Mouse (Mus musculus): ENCODE measurements around the gene Sorbs1. TPM values are rescaled to one million over a fixed set of nuclear protein-coding genes. Genes with fewer than 3 reads are reported as not detected.
A peak's percentile ranks its signal among the peaks of the same experiment; 100 is the strongest.

Sorbs1 gene
- polyA plus RNA-seq, 1 experiment from 2014 or later = 90.6 TPM

DNA sequence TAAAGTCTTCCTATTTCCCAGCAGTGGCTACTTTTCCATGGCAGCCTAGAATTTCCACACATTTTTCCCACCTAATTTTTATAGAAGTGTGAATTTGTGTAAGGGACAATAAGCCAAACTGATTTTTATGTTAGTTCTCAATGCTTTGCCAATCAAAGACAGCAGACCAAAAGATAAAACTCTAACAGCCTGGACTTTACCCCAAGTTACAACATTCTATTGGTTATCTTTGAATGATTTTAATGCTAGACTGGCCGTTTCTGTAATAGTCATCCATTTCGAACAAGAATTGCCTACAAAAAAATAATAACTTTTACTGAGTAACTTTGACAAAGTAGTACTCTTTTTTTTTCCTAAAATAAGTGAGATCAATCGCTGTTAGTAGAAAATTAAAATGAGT is 164.3 kb downstream of the Sorbs1 start:
- no peak overlapping the region for H3K4me2 ChIP-seq
- H3K4me3 ChIP-seq (ENCODE audit: low read depth, low read length) = no peak overlapping the region
- H3K4me1 ChIP-seq (ENCODE audit: control insufficient read depth, insufficient read depth, low read length) = no peaks in the 10 kb centered on the region
- peaks cover 5% of the 10 kb centered on the region; the same call in 1 of the 2 replicates for H3K36me3 ChIP-seq (ENCODE audit: control insufficient read depth, insufficient read depth, low read length)
- H3K9ac ChIP-seq (ENCODE audit: low read depth, low read length) = no peak overlapping the region
- no peak for ATAC-seq (replicated peaks; ENCODE audit: insufficient number of reproducible peaks, low FRiP score, low TSS enrichment)
- H3K27me3 ChIP-seq (ENCODE audit: control insufficient read depth, insufficient read depth, low read length) = no peaks in the 10 kb centered on the region
- H3K27ac ChIP-seq (ENCODE audit: low read depth, low read length) = no peak overlapping the region
- no peaks in the 10 kb centered on the region for H3K9me3 ChIP-seq (replicated peaks; ENCODE audit: control insufficient read depth, low read length)
- 76% methylated on average over 3 of the region's 3 CpGs for WGBS (ENCODE audit: insufficient replicate concordance)

GRCm38 (mm10) chr19:40348652-40349051 is 164.9 kb downstream of the Sorbs1 start:
- H3K9me3 ChIP-seq (replicated peaks; ENCODE audit: control insufficient read depth, low read length) = no peaks in the 10 kb centered on the region
- H3K4me2 ChIP-seq = no peak overlapping the region
- WGBS (ENCODE audit: insufficient replicate concordance) = 74% methylated on average over 2 of the region's 2 CpGs
- peaks cover 5% of the 10 kb centered on the region; the same call in 1 of the 2 replicates for H3K36me3 ChIP-seq (ENCODE audit: control insufficient read depth, insufficient read depth, low read length)
- ATAC-seq (replicated peaks; ENCODE audit: insufficient number of reproducible peaks, low FRiP score, low TSS enrichment) = no peak
- H3K27me3 ChIP-seq (ENCODE audit: control insufficient read depth, insufficient read depth, low read length) = no peaks in the 10 kb centered on the region
- H3K27ac ChIP-seq (ENCODE audit: low read depth, low read length) = no peak overlapping the region
- no peak overlapping the region for H3K4me3 ChIP-seq (ENCODE audit: low read depth, low read length)
- no peak overlapping the region for H3K9ac ChIP-seq (ENCODE audit: low read depth, low read length)
- no peaks in the 10 kb centered on the region for H3K4me1 ChIP-seq (ENCODE audit: control insufficient read depth, insufficient read depth, low read length)

GRCm38 (mm10) chr19:40348175-40348574 is 165.4 kb downstream of the Sorbs1 start:
- 78% methylated on average over 7 of the region's 7 CpGs for WGBS (ENCODE audit: insufficient replicate concordance)
- ATAC-seq (replicated peaks; ENCODE audit: insufficient number of reproducible peaks, low FRiP score, low TSS enrichment) = no peak
- no peaks in the 10 kb centered on the region for H3K9me3 ChIP-seq (replicated peaks; ENCODE audit: control insufficient read depth, low read length)
- H3K4me2 ChIP-seq = no peak overlapping the region
- H3K27ac ChIP-seq (ENCODE audit: low read depth, low read length) = no peak overlapping the region
- H3K4me1 ChIP-seq (ENCODE audit: control insufficient read depth, insufficient read depth, low read length) = no peaks in the 10 kb centered on the region
- H3K4me3 ChIP-seq (ENCODE audit: low read depth, low read length) = no peak overlapping the region
- no peak overlapping the region for H3K9ac ChIP-seq (ENCODE audit: low read depth, low read length)
- H3K27me3 ChIP-seq (ENCODE audit: control insufficient read depth, insufficient read depth, low read length) = no peaks in the 10 kb centered on the region
- peaks cover 5% of the 10 kb centered on the region; the same call in 1 of the 2 replicates for H3K36me3 ChIP-seq (ENCODE audit: control insufficient read depth, insufficient read depth, low read length)

GRCm38 (mm10) chr19:40346908-40347307 is 166.7 kb downstream of the Sorbs1 start:
- no peak overlapping the region for H3K27ac ChIP-seq (ENCODE audit: low read depth, low read length)
- H3K4me1 ChIP-seq (ENCODE audit: control insufficient read depth, insufficient read depth, low read length) = no peaks in the 10 kb centered on the region
- no peak overlapping the region for H3K4me3 ChIP-seq (ENCODE audit: low read depth, low read length)
- H3K36me3 ChIP-seq (ENCODE audit: control insufficient read depth, insufficient read depth, low read length) = peaks cover 5% of the 10 kb centered on the region; the same call in 1 of the 2 replicates
- H3K4me2 ChIP-seq = no peak overlapping the region
- no peak for ATAC-seq (replicated peaks; ENCODE audit: insufficient number of reproducible peaks, low FRiP score, low TSS enrichment)
- no peak overlapping the region for H3K9ac ChIP-seq (ENCODE audit: low read depth, low read length)
- WGBS (ENCODE audit: insufficient replicate concordance) = 66% methylated on average over 3 of the region's 3 CpGs
- H3K27me3 ChIP-seq (ENCODE audit: control insufficient read depth, insufficient read depth, low read length) = no peaks in the 10 kb centered on the region
- no peaks in the 10 kb centered on the region for H3K9me3 ChIP-seq (replicated peaks; ENCODE audit: control insufficient read depth, low read length)

DNA sequence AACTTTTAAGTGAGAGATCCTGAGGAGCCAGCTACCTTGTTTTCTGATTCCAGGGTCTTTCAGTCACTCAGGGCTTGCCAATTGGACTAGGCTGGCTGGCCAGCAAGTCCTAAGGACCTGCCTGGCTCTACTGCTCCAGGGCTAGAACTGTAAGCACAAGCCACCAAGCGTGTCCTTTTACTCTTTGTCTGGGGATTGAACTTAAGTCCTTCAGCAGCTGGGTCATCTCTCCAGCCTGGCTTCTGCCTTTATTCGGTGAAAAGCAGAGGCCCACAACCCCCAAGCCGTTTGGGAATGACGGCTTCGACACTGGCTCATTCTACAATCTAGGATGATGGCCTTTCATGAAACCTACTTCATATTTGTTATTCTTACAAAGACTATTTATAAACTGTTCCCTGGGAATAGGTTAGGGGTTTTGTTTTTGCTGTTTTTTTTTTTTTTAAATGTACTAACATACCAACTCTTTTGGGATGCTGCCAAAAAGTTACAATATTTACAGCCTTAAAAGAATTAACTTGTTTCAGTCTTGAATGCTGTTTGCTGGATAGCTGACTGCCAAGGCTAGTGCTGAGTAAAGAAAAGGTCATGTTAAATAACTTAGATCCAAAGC is 167.2 kb downstream of the Sorbs1 start:
- no peak overlapping the region for H3K9ac ChIP-seq (ENCODE audit: low read depth, low read length)
- WGBS (ENCODE audit: insufficient replicate concordance) = 81% methylated on average over 5 of the region's 5 CpGs
- no peaks in the 10 kb centered on the region for H3K27me3 ChIP-seq (ENCODE audit: control insufficient read depth, insufficient read depth, low read length)
- peaks cover 5% of the 10 kb centered on the region; the same call in 1 of the 2 replicates for H3K36me3 ChIP-seq (ENCODE audit: control insufficient read depth, insufficient read depth, low read length)
- H3K9me3 ChIP-seq (replicated peaks; ENCODE audit: control insufficient read depth, low read length) = no peaks in the 10 kb centered on the region
- no peak overlapping the region for H3K27ac ChIP-seq (ENCODE audit: low read depth, low read length)
- no peak for ATAC-seq (replicated peaks; ENCODE audit: insufficient number of reproducible peaks, low FRiP score, low TSS enrichment)
- H3K4me1 ChIP-seq (ENCODE audit: control insufficient read depth, insufficient read depth, low read length) = no peaks in the 10 kb centered on the region
- H3K4me2 ChIP-seq = no peak overlapping the region
- H3K4me3 ChIP-seq (ENCODE audit: low read depth, low read length) = no peak overlapping the region

DNA sequence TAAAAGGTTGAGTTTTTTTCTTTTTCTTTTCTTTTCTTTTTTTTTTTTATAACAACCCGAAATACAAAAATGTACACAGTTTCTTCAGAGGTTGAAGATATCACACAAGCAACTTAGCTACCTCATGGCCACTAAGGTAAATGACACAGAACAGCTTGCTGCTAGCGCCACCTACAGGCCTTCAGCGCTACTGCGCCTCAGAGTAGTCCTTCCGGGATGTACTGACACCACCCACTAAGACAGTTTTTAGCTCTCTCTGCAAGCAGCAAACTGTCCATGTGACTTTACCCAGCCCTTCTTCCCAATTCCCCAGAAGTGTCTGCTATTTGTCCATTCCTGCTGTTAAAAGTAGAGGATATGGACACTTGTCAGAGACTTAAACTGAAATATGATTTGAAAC is 167.9 kb downstream of the Sorbs1 start:
- no peak for ATAC-seq (replicated peaks; ENCODE audit: insufficient number of reproducible peaks, low FRiP score, low TSS enrichment)
- no peak overlapping the region for H3K27ac ChIP-seq (ENCODE audit: low read depth, low read length)
- H3K4me1 ChIP-seq (ENCODE audit: control insufficient read depth, insufficient read depth, low read length) = 0 out of 2 replicates have a peak, but pooled peaks cover 3% of the 10 kb centered on the region
- H3K4me2 ChIP-seq = no peak overlapping the region
- H3K4me3 ChIP-seq (ENCODE audit: low read depth, low read length) = no peak overlapping the region
- no peak overlapping the region for H3K9ac ChIP-seq (ENCODE audit: low read depth, low read length)
- WGBS (ENCODE audit: insufficient replicate concordance) = 20% methylated on average over 5 of the region's 5 CpGs
- H3K27me3 ChIP-seq (ENCODE audit: control insufficient read depth, insufficient read depth, low read length) = no peaks in the 10 kb centered on the region
- H3K36me3 ChIP-seq (ENCODE audit: control insufficient read depth, insufficient read depth, low read length) = peaks cover 3% of the 10 kb centered on the region; the same call in 1 of the 2 replicates
- no peaks in the 10 kb centered on the region for H3K9me3 ChIP-seq (replicated peaks; ENCODE audit: control insufficient read depth, low read length)

DNA sequence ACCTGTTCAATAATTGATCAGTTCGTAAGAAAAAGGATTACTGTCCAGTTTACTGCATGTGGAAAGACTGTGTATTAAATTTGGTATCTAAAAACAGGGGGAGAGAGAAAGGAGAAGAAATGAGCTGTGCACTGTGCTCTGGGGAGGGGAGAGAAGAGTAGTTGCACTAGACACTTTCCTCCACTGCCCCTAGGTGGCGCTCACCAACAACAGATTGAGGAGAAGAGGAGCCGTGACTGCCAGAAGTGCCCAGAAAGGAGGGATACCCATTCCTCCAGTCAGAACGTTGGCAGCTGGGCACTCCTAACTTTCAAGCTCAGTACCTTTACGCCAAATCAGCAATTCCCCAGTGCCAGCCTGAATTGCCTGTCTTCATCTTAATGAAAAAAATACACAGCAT is 170.6 kb downstream of the Sorbs1 start:
- no peak overlapping the region for H3K4me2 ChIP-seq
- no peak overlapping the region for H3K4me3 ChIP-seq (ENCODE audit: low read depth, low read length)
- ATAC-seq (replicated peaks; ENCODE audit: insufficient number of reproducible peaks, low FRiP score, low TSS enrichment) = no peak
- peaks cover 6% of the 10 kb centered on the region; the same call in 1 of the 2 replicates for H3K36me3 ChIP-seq (ENCODE audit: control insufficient read depth, insufficient read depth, low read length)
- WGBS (ENCODE audit: insufficient replicate concordance) = 11% methylated on average over 5 of the region's 5 CpGs
- 0 out of 2 replicates have a peak, but pooled peaks cover 3% of the 10 kb centered on the region for H3K4me1 ChIP-seq (ENCODE audit: control insufficient read depth, insufficient read depth, low read length)
- H3K27ac ChIP-seq (ENCODE audit: low read depth, low read length) = no peak overlapping the region
- no peak overlapping the region for H3K9ac ChIP-seq (ENCODE audit: low read depth, low read length)
- H3K27me3 ChIP-seq (ENCODE audit: control insufficient read depth, insufficient read depth, low read length) = no peaks in the 10 kb centered on the region
- H3K9me3 ChIP-seq (replicated peaks; ENCODE audit: control insufficient read depth, low read length) = no peaks in the 10 kb centered on the region

DNA sequence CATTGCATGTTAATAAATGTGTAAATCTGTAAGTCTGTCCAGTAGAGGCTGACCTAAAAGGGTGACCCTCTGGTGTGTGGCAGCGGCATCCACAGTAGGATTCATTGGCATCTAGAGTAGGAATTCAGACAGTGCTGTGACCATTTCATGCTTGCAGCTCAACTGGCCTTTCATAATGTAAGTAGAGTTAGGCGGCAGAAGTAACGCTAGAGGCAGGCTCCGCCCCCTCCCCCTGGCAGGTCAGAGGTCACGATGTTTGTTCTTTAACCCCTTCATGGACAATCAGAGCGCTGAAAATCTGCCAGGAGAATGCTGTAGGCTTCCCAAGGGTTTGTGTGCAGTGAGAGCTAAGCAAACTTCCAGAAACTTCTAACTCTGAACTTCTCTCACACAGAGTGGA is 172.4 kb downstream of the Sorbs1 start:
- peaks cover 3% of the 10 kb centered on the region; the same call in 1 of the 2 replicates for H3K36me3 ChIP-seq (ENCODE audit: control insufficient read depth, insufficient read depth, low read length)

GRCm38 (mm10) chr19:40336694-40337093 is 176.9 kb downstream of the Sorbs1 start:
- H3K4me3 ChIP-seq (ENCODE audit: low read depth, low read length) = no peak overlapping the region
- peaks cover 26% of the 10 kb centered on the region for H3K4me1 ChIP-seq (ENCODE audit: control insufficient read depth, insufficient read depth, low read length)
- H3K36me3 ChIP-seq (ENCODE audit: control insufficient read depth, insufficient read depth, low read length) = peaks cover 3% of the 10 kb centered on the region; the same call in 1 of the 2 replicates
- no peak overlapping the region for H3K4me2 ChIP-seq
- ATAC-seq (replicated peaks; ENCODE audit: insufficient number of reproducible peaks, low FRiP score, low TSS enrichment) = 0 out of 2 replicates have a peak, but pooled peaks have one; percentile 27
- WGBS (ENCODE audit: insufficient replicate concordance) = 59% methylated on average over 4 of the region's 4 CpGs
- H3K9ac ChIP-seq (ENCODE audit: low read depth, low read length) = no peak overlapping the region
- no peaks in the 10 kb centered on the region for H3K9me3 ChIP-seq (replicated peaks; ENCODE audit: control insufficient read depth, low read length)
- no peaks in the 10 kb centered on the region for H3K27me3 ChIP-seq (ENCODE audit: control insufficient read depth, insufficient read depth, low read length)
- H3K27ac ChIP-seq (ENCODE audit: low read depth, low read length) = no peak overlapping the region

More for the DNA sequence above, 172.4 kb downstream of the Sorbs1 start:
- H3K4me2 ChIP-seq = no peak overlapping the region
- H3K27ac ChIP-seq (ENCODE audit: low read depth, low read length) = no peak overlapping the region
- WGBS (ENCODE audit: insufficient replicate concordance) = 31% methylated on average over 6 of the region's 6 CpGs
- H3K9me3 ChIP-seq (replicated peaks; ENCODE audit: control insufficient read depth, low read length) = no peaks in the 10 kb centered on the region
- no peak for ATAC-seq (replicated peaks; ENCODE audit: insufficient number of reproducible peaks, low FRiP score, low TSS enrichment)
- H3K27me3 ChIP-seq (ENCODE audit: control insufficient read depth, insufficient read depth, low read length) = no peaks in the 10 kb centered on the region
- H3K4me1 ChIP-seq (ENCODE audit: control insufficient read depth, insufficient read depth, low read length) = peaks cover 6% of the 10 kb centered on the region; the same call in 1 of the 2 replicates
- no peak overlapping the region for H3K4me3 ChIP-seq (ENCODE audit: low read depth, low read length)
- 0 out of 2 replicates have a peak overlapping the region, but pooled peaks have one; percentile 28 for H3K9ac ChIP-seq (ENCODE audit: low read depth, low read length)

Measured in heart, embryonic 11.5 days (tissue).